Mouse (Mus musculus) central nervous system, embryonic 11.5 days (tissue): ENCODE measurements around the gene Scn9a. TPM values are rescaled to one million over a fixed set of nuclear protein-coding genes. Genes with fewer than 3 reads are reported as not detected.

ENCODE experiments used
- polyA plus RNA-seq: library from polyadenylated mRNA; depleted of rRNA; stranded (reverse); fragments of >200 nt; gene quantifications from 2 replicates; pipeline ENCODE4 v1.2.3, GENCODE M21; 2012; rRNA removed

Scn9a gene
- polyA plus RNA-seq: 1.7 and 3.9 TPM in 2 replicates

DNA sequence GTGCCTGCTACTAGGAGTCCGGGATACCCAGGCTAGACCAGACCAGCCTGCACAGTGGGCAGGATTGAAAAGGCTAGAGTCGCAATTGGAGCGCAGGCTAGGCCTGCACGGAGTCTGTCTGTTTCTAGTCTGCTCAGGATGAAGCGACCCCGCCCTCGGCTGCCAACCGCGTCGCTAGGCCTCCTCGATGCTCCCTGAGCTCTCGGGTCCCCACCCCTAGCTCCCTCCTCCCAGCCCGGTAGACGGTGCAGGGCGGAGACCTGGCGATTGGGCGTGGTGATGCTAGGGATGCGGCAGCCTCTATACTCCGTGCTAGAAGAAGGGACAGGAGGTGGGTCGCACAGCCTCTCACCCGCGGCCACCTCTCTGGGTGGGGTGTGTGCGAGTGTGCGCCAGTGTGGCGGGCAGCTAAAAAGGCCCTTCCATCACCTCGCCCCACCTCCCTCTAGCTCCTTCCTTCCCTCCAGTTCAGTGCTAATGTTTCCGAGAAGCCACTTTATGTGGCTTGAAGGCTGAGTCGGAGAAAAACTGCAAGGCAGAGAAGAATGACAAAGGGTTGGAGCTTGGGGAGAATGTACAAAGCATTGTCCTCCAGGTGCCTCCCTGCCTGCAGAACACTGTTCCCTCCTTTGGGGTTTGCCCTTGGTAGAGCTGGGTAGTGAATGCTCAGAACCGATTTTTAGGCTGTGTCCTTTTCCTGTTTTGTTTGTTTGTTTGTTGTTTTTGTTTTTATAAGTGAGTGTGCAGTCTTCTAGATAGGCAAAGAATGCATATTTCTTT, at the start of gene Scn9a:
Gene Scn9a, minus strand, starts transcription at position 383 of the 780 bp plus-strand sequence.

GRCm38 (mm10) chr2:66440711-66441110, 194.1 kb downstream of the Scn9a start, which contains the start of gene Scn1a:
Gene Scn1a (minus strand): TSS chr2:66440840.

Other genes with a start within 250 kb of the Scn9a start
- gene Scn1a, start 194.1 kb downstream of the Scn9a start, polyA plus RNA-seq: 1.9 and 2.2 TPM in 2 replicates
- gene Scn7a, start 150.0 kb upstream of the Scn9a start, polyA plus RNA-seq: 0.26 and 0.65 TPM in 2 replicates